Mouse (Mus musculus) heart, embryonic 16.5 days (tissue): ENCODE measurements around the gene Atg16l1. TPM values are rescaled to one million over a fixed set of nuclear protein-coding genes. Genes with fewer than 3 reads are reported as not detected.

Source experiments
- ATAC-seq: fragments of 200-750 bp; cut with Nextera tagmentation; replicated peaks from 2 replicates; pipeline ENCODE4 v1.8.0; 2017; ENCODE audit warnings: moderate number of reproducible peaks; ENCODE audit not compliant: insufficient read depth, low FRiP score; ENCODE audit errors: extremely low read depth
- H3K27ac ChIP-seq: fragments of 300-500 bp; sonication (generic); 2 replicates; pipeline ENCODE4 v1.5.1; 2014; ENCODE audit warnings: mild to moderate bottlenecking, low read length, control low read depth, moderate library complexity
- H3K27me3 ChIP-seq: fragments of 300-500 bp; sonication (generic); 2 replicates; pipeline ENCODE4 v1.6.1; 2014; ENCODE audit warnings: low read length, mixed read lengths; ENCODE audit not compliant: control insufficient read depth, insufficient read depth
- H3K36me3 ChIP-seq: fragments of 300-500 bp; sonication (generic); 2 replicates; pipeline ENCODE4 v1.6.1; 2014; ENCODE audit not compliant: control insufficient read depth, insufficient read depth
- H3K4me1 ChIP-seq: fragments of 300-500 bp; sonication (generic); 2 replicates; pipeline ENCODE4 v1.6.1; 2014; ENCODE audit warnings: low read length, mixed read lengths; ENCODE audit not compliant: control insufficient read depth, insufficient read depth
- H3K4me2 ChIP-seq: fragments of 300-500 bp; sonication (generic); 2 replicates; pipeline ENCODE4 v1.6.1; 2014; ENCODE audit warnings: low read depth, mild to moderate bottlenecking, control low read depth, low read length
- H3K4me3 ChIP-seq: fragments of 300-500 bp; sonication (generic); 2 replicates; pipeline ENCODE4 v1.5.1; 2014; ENCODE audit warnings: mild to moderate bottlenecking, control low read depth, low read length
- H3K9ac ChIP-seq: fragments of 300-500 bp; sonication (generic); 2 replicates; pipeline ENCODE4 v1.6.1; 2014; ENCODE audit warnings: low read length, control low read depth
- H3K9me3 ChIP-seq: fragments of 300-500 bp; sonication (generic); replicated peaks from 2 replicates; pipeline ENCODE4 v1.6.1; 2016; ENCODE audit warnings: low read length; ENCODE audit not compliant: control insufficient read depth
- WGBS: fragments of 180-500 bp; shearing (Covaris S2); extraction: QIAGEN DNeasy Blood & Tissue Kit; methylation state at CpG from one replicate; pipeline ENCODE4 v1.1.7; 2014; 5-methylcytosine and 5-hydroxymethylcytosine counted together
- polyA plus RNA-seq: library from polyadenylated mRNA; unstranded; fragments of >200 nt; fragmentation: Nextera tagmentation; extraction: Ambion mirVana; gene quantifications from 2 replicates; pipeline ENCODE4 v1.2.1, GENCODE M21; 2015

Atg16l1 gene
- polyA plus RNA-seq, result 24.9 and 27.6 TPM in 2 replicates

GRCm38 (mm10) chr1:87755641-87756470 lies at the start of gene Atg16l1:
Gene Atg16l1 (plus strand): TSS chr1:87755870.
- Histone ChIP-seq H3K9ac (peak within 1 kb of the TSS; percentile 99), H3K36me3 (peaks cover 3% of the 10 kb centered on the region), H3K9me3 (no peaks in the 10 kb centered on the region), H3K4me1 (peaks cover 9% of the 10 kb centered on the region), H3K4me3 (peak within 1 kb of the TSS; percentile 99), H3K27me3 (no peaks in the 10 kb centered on the region), H3K4me2 (peak within 1 kb of the TSS; percentile 94), H3K27ac (peak within 1 kb of the TSS; percentile 92)
- WGBS, result under 1% methylated on average over 79 of the region's 79 CpGs
- peak; percentile 97 for ATAC-seq

GRCm38 (mm10) chr1:87706361-87706760 lies 49.3 kb upstream of the Atg16l1 start:
- no peak overlapping the region for H3K27ac ChIP-seq
- no peak overlapping the region for H3K9ac ChIP-seq
- no peaks in the 10 kb centered on the region for H3K4me1 ChIP-seq
- ATAC-seq, result no peak
- H3K36me3 ChIP-seq, result peaks cover 7% of the 10 kb centered on the region; the same call in 1 of the 2 replicates
- H3K9me3 ChIP-seq, result peaks cover 5% of the 10 kb centered on the region
- no peaks in the 10 kb centered on the region for H3K27me3 ChIP-seq
- no peak overlapping the region for H3K4me2 ChIP-seq
- no peak overlapping the region for H3K4me3 ChIP-seq
- WGBS, result 80% methylated on average over 3 of the region's 3 CpGs

GRCm38 (mm10) chr1:87709020-87709419 lies 46.6 kb upstream of the Atg16l1 start:
- H3K4me1 ChIP-seq, result no peaks in the 10 kb centered on the region
- no peak overlapping the region for H3K9ac ChIP-seq
- peaks cover 5% of the 10 kb centered on the region for H3K9me3 ChIP-seq
- 64% methylated on average over 6 of the region's 6 CpGs for WGBS
- no peak overlapping the region for H3K27ac ChIP-seq
- peaks cover 7% of the 10 kb centered on the region; the same call in 1 of the 2 replicates for H3K36me3 ChIP-seq
- H3K4me2 ChIP-seq, result no peak overlapping the region
- ATAC-seq, result no peak
- no peak overlapping the region for H3K4me3 ChIP-seq
- H3K27me3 ChIP-seq, result no peaks in the 10 kb centered on the region

GRCm38 (mm10) chr1:87709661-87710270 lies 45.9 kb upstream of the Atg16l1 start:
- Histone ChIP-seq H3K4me1 (no peaks in the 10 kb centered on the region), H3K27me3 (no peaks in the 10 kb centered on the region), H3K36me3 (peaks cover 7% of the 10 kb centered on the region; the same call in 1 of the 2 replicates), H3K27ac (no peak overlapping the region), H3K9me3 (peaks cover 5% of the 10 kb centered on the region), H3K9ac (no peak overlapping the region), H3K4me2 (no peak overlapping the region), H3K4me3 (no peak overlapping the region)
- no peak for ATAC-seq
- 78% methylated on average over 7 of the region's 7 CpGs for WGBS

GRCm38 (mm10) chr1:87711938-87712613 lies 43.6 kb upstream of the Atg16l1 start:
- 66% methylated on average over 10 of the region's 10 CpGs for WGBS
- ATAC-seq, result no peak
- H3K9me3 ChIP-seq, result peaks cover 5% of the 10 kb centered on the region
- H3K9ac ChIP-seq, result no peak overlapping the region
- no peak overlapping the region for H3K4me2 ChIP-seq
- no peak overlapping the region for H3K27ac ChIP-seq
- no peak overlapping the region for H3K4me3 ChIP-seq
- no peaks in the 10 kb centered on the region for H3K4me1 ChIP-seq
- peaks cover 7% of the 10 kb centered on the region; the same call in 1 of the 2 replicates for H3K36me3 ChIP-seq
- H3K27me3 ChIP-seq, result no peaks in the 10 kb centered on the region

GRCm38 (mm10) chr1:87712614-87712971 lies 43.1 kb upstream of the Atg16l1 start:
- Histone ChIP-seq H3K9me3 (peaks cover 5% of the 10 kb centered on the region), H3K4me2 (no peak overlapping the region), H3K4me3 (no peak overlapping the region), H3K27ac (no peak overlapping the region), H3K4me1 (no peaks in the 10 kb centered on the region), H3K9ac (no peak overlapping the region), H3K27me3 (no peaks in the 10 kb centered on the region), H3K36me3 (peaks cover 7% of the 10 kb centered on the region; the same call in 1 of the 2 replicates)
- ATAC-seq, result no peak
- 72% methylated on average over 1 of the region's 1 CpGs for WGBS

GRCm38 (mm10) chr1:87721382-87721781 lies 34.3 kb upstream of the Atg16l1 start:
- no peaks in the 10 kb centered on the region for H3K27me3 ChIP-seq
- H3K36me3 ChIP-seq, result no peaks in the 10 kb centered on the region
- H3K9ac ChIP-seq, result no peak overlapping the region; the same call in 1 of the 2 replicates
- 20% methylated on average over 8 of the region's 8 CpGs for WGBS
- no peaks in the 10 kb centered on the region for H3K9me3 ChIP-seq
- no peak overlapping the region for H3K4me2 ChIP-seq
- H3K4me3 ChIP-seq, result no peak overlapping the region
- H3K27ac ChIP-seq, result no peak overlapping the region
- 0 out of 2 replicates have a peak, but pooled peaks have one; percentile 41 for ATAC-seq
- no peaks in the 10 kb centered on the region for H3K4me1 ChIP-seq

GRCm38 (mm10) chr1:87722081-87722480 lies 33.6 kb upstream of the Atg16l1 start:
- Histone ChIP-seq H3K27me3 (no peaks in the 10 kb centered on the region), H3K27ac (no peak overlapping the region), H3K4me1 (no peaks in the 10 kb centered on the region), H3K9me3 (no peaks in the 10 kb centered on the region), H3K4me2 (no peak overlapping the region), H3K9ac (no peak overlapping the region), H3K36me3 (no peaks in the 10 kb centered on the region), H3K4me3 (no peak overlapping the region)
- WGBS, result 26% methylated on average over 2 of the region's 2 CpGs
- no peak for ATAC-seq
